Comparison of ENCODE assay signal across 1 mouse cellular context in the genomic region with DNA sequence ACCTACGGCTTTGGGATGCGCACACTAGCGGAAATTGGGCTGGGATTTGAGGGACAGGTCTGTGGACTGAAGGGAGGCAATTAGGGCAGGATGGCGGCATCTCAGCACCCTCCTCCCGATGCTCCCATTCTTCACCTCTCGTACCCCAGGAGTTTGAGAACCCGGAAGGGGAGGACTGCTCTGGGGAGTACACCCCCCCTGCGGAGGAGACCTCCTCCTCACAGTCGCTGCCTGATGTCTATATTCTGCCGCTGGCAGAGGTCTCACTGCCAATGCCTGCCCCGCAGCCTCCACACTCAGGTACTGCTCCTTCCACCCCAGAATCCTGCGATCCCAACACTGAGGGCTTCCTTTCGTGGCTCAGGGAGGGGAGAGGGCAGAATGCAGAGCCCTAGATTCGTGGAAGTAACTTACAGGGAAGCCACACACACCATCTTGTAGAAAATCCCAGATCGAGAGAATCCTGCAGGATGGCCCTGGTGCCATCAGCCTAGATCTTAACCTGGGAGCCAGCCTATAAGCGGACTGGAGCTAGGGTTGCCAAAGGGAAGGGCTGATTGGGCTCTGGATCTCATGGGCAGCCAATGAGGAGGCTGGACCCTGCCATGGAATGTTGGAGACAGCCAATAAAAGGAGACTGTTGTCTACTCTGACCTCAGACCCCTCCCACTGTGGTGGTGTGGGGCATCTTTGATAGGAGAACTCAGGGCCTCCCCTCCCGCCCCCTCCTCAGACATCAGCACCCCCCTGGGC.
TF ChIP-seq lines count a peak whose summit lies in the region.

No protein-coding gene starts in this region.

TF ChIP-seq in MEL, 35 proteins besides CTCF, POLR2A, EP300 and RAD21:
- TF ChIP-seq E2F4 (IDR thresholded peaks at IDR 0.05; ENCODE audit: borderline replicate concordance, low read depth, low read length) (no peak), HCFC1 (IDR thresholded peaks at IDR 0.05; ENCODE audit: low read depth, low read length) (no peak), CHD2 (IDR thresholded peaks at IDR 0.05; ENCODE audit: low read length) (no peak), MYB (IDR thresholded peaks at IDR 0.05; ENCODE audit: low read depth, low read length) (no peak), JUND (IDR thresholded peaks at IDR 0.05; ENCODE audit: low read depth, low read length) (no peak), SMC3 (IDR thresholded peaks at IDR 0.05; ENCODE audit: low read depth, low read length) (no peak), NELFE (IDR thresholded peaks at IDR 0.05; ENCODE audit: low read depth, low read length) (no peak), BHLHE40 (IDR thresholded peaks at IDR 0.05; ENCODE audit: borderline replicate concordance, low read depth, low read length) (no peak), TCF12 (IDR thresholded peaks at IDR 0.05; ENCODE audit: low read depth, low read length) (no peak), MEF2A (IDR thresholded peaks at IDR 0.05; ENCODE audit: extremely low read depth, insufficient replicate concordance, low read depth, low read length, poor library complexity, severe bottlenecking) (no peak), RCOR1 (IDR thresholded peaks at IDR 0.05; ENCODE audit: low read depth, low read length) (no peak), GATA1 (IDR thresholded peaks at IDR 0.05; ENCODE audit: low read depth, low read length) (no peak)
